Mouse (Mus musculus): ENCODE measurements around the gene Pparg. TPM values are rescaled to one million over a fixed set of nuclear protein-coding genes. Genes with fewer than 3 reads are reported as not detected.

Pparg gene
- polyA plus RNA-seq, 1 experiment from 2014 or later, result 0.45 TPM

- H3K27me3 ChIP-seq, result no peaks in the 10 kb centered on the region
- no peak for ATAC-seq (ENCODE audit: low FRiP score)
- H3K4me2 ChIP-seq (replicated peaks), result no peak overlapping the region
- WGBS, result 81% methylated on average over 9 of the region's 9 CpGs
- no peak overlapping the region for H3K4me3 ChIP-seq
- no peaks in the 10 kb centered on the region for H3K36me3 ChIP-seq
- peaks cover 2% of the 10 kb centered on the region; the same call in 1 of the 2 replicates for H3K4me1 ChIP-seq
- no peak overlapping the region for H3K9ac ChIP-seq
- no peak overlapping the region for H3K27ac ChIP-seq
- no peaks in the 10 kb centered on the region for H3K9me3 ChIP-seq (replicated peaks)
Observed at GRCm38 (mm10) chr6:115524449-115524990, 163.8 kb downstream of the Pparg start.

DNA sequence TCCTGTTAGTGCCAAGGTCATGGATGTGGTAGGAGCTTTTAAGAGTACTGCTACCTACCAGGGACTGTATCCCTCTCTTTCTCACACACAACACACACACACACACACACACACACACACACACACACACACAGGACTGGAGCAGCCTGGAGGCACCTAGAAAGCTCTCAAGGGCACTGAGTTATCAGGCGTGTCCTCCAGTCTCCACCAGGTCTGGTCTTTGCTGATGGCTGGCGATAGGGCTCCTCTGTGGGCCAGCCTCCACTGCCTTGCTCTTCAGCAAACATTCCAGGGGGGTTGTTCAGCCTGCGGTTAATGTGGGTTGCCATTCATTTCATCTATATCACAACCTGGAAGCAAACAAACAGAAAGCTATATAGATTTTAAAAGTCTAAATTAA is 166.7 kb downstream of the Pparg start:
- H3K9ac ChIP-seq, result no peak overlapping the region
- no peak overlapping the region for H3K4me2 ChIP-seq (replicated peaks)
- no peak for ATAC-seq (ENCODE audit: low FRiP score)
- H3K27ac ChIP-seq, result no peak overlapping the region
- no peaks in the 10 kb centered on the region for H3K4me1 ChIP-seq
- H3K4me3 ChIP-seq, result no peak overlapping the region
- H3K36me3 ChIP-seq, result no peaks in the 10 kb centered on the region
- no peaks in the 10 kb centered on the region for H3K27me3 ChIP-seq
- whole genome bisulfite sequencing, result 85% methylated on average over 3 of the region's 3 CpGs
- no peaks in the 10 kb centered on the region for H3K9me3 ChIP-seq (replicated peaks)

DNA sequence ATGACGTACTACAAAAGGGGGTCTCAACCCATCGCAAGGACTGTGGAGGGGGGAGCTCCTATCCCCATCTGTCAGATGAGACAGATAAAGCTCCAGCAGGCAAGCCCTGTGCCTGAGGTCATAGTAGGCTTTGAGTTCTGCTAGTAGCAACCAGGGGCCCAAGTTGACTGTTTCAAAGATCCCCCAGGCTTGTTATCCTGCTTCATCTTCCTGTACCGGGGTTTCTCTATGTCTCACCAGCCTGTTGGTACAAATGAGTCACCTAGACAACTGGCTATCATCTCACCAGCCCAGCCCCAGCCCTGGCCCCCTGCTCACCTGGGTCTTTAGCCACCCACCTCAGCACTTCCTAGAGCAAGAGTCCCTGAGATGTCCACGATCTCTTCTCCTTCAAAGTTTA is 167.6 kb downstream of the Pparg start:
- no peaks in the 10 kb centered on the region for H3K9me3 ChIP-seq (replicated peaks)
- no peaks in the 10 kb centered on the region for H3K4me1 ChIP-seq
- H3K4me3 ChIP-seq, result no peak overlapping the region
- ATAC-seq (ENCODE audit: low FRiP score), result no peak
- H3K27me3 ChIP-seq, result no peaks in the 10 kb centered on the region
- 89% methylated on average over 4 of the region's 4 CpGs for WGBS
- no peak overlapping the region for H3K4me2 ChIP-seq (replicated peaks)
- no peak overlapping the region for H3K27ac ChIP-seq
- no peaks in the 10 kb centered on the region for H3K36me3 ChIP-seq
- H3K9ac ChIP-seq, result no peak overlapping the region

DNA sequence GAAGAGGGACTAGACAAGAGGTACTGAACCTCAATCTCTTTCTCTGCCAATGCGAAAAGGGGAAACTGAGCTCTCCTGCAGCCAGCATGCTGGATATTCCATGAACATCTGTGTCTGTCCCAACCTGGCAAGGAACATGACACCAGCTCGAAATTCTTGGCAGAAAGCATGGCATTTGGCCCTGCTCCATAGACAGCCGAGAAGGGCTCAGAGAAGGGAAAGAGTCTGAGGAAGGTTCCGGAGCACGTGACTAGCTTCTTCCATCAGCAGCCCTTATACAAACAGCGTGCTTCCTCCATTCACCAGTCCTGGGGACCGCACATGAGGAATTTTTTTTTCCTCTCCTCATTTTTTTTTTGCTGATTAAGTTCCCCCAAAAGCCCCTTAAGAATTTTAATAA is 173.9 kb downstream of the Pparg start:
- H3K27ac ChIP-seq, result no peak overlapping the region
- H3K4me3 ChIP-seq, result no peak overlapping the region
- H3K4me2 ChIP-seq (replicated peaks), result no peak overlapping the region
- 82% methylated on average over 7 of the region's 7 CpGs for WGBS
- no peaks in the 10 kb centered on the region for H3K36me3 ChIP-seq
- ATAC-seq (ENCODE audit: low FRiP score), result no peak
- no peaks in the 10 kb centered on the region for H3K9me3 ChIP-seq (replicated peaks)
- no peak overlapping the region for H3K9ac ChIP-seq
- H3K27me3 ChIP-seq, result no peaks in the 10 kb centered on the region
- H3K4me1 ChIP-seq, result no peaks in the 10 kb centered on the region

GRCm38 (mm10) chr6:115536169-115536568 is 175.4 kb downstream of the Pparg start:
- no peak for ATAC-seq (ENCODE audit: low FRiP score)
- Histone ChIP-seq H3K9ac (no peak overlapping the region), H3K4me1 (no peaks in the 10 kb centered on the region), H3K9me3 (replicated peaks) (no peaks in the 10 kb centered on the region), H3K4me3 (no peak overlapping the region), H3K36me3 (no peaks in the 10 kb centered on the region), H3K27ac (no peak overlapping the region), H3K27me3 (no peaks in the 10 kb centered on the region), H3K4me2 (replicated peaks) (no peak overlapping the region)
- WGBS, result 72% methylated on average over 4 of the region's 4 CpGs

- Histone ChIP-seq H3K4me2 (replicated peaks) (peak overlapping the region; percentile 50), H3K27ac (no peak overlapping the region), H3K4me3 (peak overlapping the region; percentile 25), H3K9ac (peak overlapping the region; percentile 59), H3K9me3 (replicated peaks) (no peaks in the 10 kb centered on the region), H3K27me3 (no peaks in the 10 kb centered on the region), H3K36me3 (no peaks in the 10 kb centered on the region), H3K4me1 (peaks cover 1% of the 10 kb centered on the region; the same call in 1 of the 2 replicates)
- WGBS, result 25% methylated on average over 26 of the region's 26 CpGs
- peak; percentile 90 for ATAC-seq (ENCODE audit: low FRiP score)
Observed at GRCm38 (mm10) chr6:115538645-115539429, 178.1 kb downstream of the Pparg start.

Other genes starting within 250 kb of the Pparg start
- gene Syn2, start 226.0 kb upstream of the Pparg start, polyA plus RNA-seq (2016; fragmentation: Nextera tagmentation; extraction: Ambion mirVana), result 13.2 and 15.4 TPM in 2 replicates
- gene Gm17482, start 133.6 kb upstream of the Pparg start, polyA plus RNA-seq (2016; fragmentation: Nextera tagmentation; extraction: Ambion mirVana), result not detected in 2 replicates
- gene Timp4, start 108.7 kb upstream of the Pparg start, polyA plus RNA-seq (2016; fragmentation: Nextera tagmentation; extraction: Ambion mirVana), result 1.4 and 2.2 TPM in 2 replicates
- 28.4 and 30.4 TPM in 2 replicates for gene Tsen2, start 183.7 kb downstream of the Pparg start, polyA plus RNA-seq (2016; fragmentation: Nextera tagmentation; extraction: Ambion mirVana)
- gene Mkrn2os, start 231.6 kb downstream of the Pparg start, polyA plus RNA-seq (2016; fragmentation: Nextera tagmentation; extraction: Ambion mirVana), result 0.12 and 0.17 TPM in 2 replicates
- gene Mkrn2, start 241.0 kb downstream of the Pparg start, polyA plus RNA-seq (2016; fragmentation: Nextera tagmentation; extraction: Ambion mirVana), result 27.4 and 28.9 TPM in 2 replicates

All from hindbrain, embryonic 12.5 days (tissue).